Mouse (Mus musculus): Measurements from ENCODE around the gene Dnm1l. TPM values are rescaled to one million over a fixed set of nuclear protein-coding genes. Genes with fewer than 3 reads are reported as not detected.
A peak's percentile ranks its signal among the peaks of the same experiment; 100 is the strongest.
"Not testable (repeated sequence)": the region's sequence is repeated elsewhere in the genome, so short reads cannot be mapped to it uniquely, and the experiment has no call there.

Dnm1l gene
- polyA plus RNA-seq (2015; fragmentation: Nextera tagmentation; extraction: Ambion mirVana): 58.3 and 59.7 TPM in 2 replicates

GRCm38 (mm10) chr16:16358481-16359100 is at the start of gene Dnm1l:
Gene Dnm1l, minus strand, starts transcription at chr16:16358959.
- Histone ChIP-seq H3K9me3 (no peaks in the 10 kb centered on the region), H3K4me2 (peak within 1 kb of the TSS; percentile 69), H3K4me1 (no peaks in the 10 kb centered on the region), H3K9ac (peak within 1 kb of the TSS; percentile 83), H3K27ac (peak within 1 kb of the TSS; percentile 89), H3K4me3 (replicated peaks) (peak within 1 kb of the TSS; percentile 95), H3K36me3 (no peaks in the 10 kb centered on the region), H3K27me3 (replicated peaks) (no peaks in the 10 kb centered on the region)
- WGBS: under 1% methylated on average over 55 of the region's 55 CpGs
- peak; percentile 100 for ATAC-seq (ENCODE audit: insufficient read depth, low FRiP score, low read depth)

- ATAC-seq (ENCODE audit: insufficient read depth, low FRiP score, low read depth): peak; percentile 66
- not testable (repeated sequence) for H3K4me3 ChIP-seq (replicated peaks); H3K4me1 ChIP-seq; H3K4me2 ChIP-seq; H3K27ac ChIP-seq; H3K27me3 ChIP-seq (replicated peaks); H3K36me3 ChIP-seq; H3K9me3 ChIP-seq; H3K9ac ChIP-seq
- WGBS: 53% methylated on average over 9 of the region's 9 CpGs
Observed at GRCm38 (mm10) chr16:16367217-16367616, 8.5 kb upstream of the Dnm1l start.

DNA sequence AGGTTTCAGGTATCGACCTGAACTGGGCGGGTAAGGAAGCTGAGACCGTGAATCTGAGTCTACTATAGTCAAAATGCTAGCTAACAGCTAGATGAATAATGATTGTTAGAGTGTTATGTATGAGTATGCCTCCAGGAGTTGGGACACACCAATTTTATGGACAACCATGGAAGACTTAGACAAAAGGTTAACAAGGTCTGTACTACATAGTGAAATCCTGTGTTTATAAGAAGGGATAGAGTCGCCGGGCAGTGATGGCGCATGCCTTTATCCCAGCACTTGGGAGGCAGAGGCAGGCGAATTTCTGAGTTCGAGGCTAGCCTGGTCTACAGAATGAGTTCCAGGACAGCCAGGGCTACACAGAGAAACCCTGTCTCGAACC is 333 bp upstream of the Dnm1l start:
- Histone ChIP-seq H3K4me2 (peak overlapping the region; percentile 69), H3K4me3 (replicated peaks) (peak overlapping the region; percentile 95)
- 54% methylated on average over 9 of the region's 9 CpGs for WGBS
- H3K27me3 ChIP-seq (replicated peaks); H3K9me3 ChIP-seq; H3K27ac ChIP-seq; ATAC-seq (ENCODE audit: insufficient read depth, low FRiP score, low read depth); H3K9ac ChIP-seq; H3K36me3 ChIP-seq; H3K4me1 ChIP-seq: not testable (repeated sequence)

- no peak for ATAC-seq (ENCODE audit: insufficient read depth, low FRiP score, low read depth)
Observed at GRCm38 (mm10) chr16:16357908-16358307, 851 bp downstream of the Dnm1l start.

GRCm38 (mm10) chr16:16346420-16346819 is 12.3 kb downstream of the Dnm1l start:
- no peaks in the 10 kb centered on the region for H3K36me3 ChIP-seq
- no peaks in the 10 kb centered on the region for H3K4me1 ChIP-seq
- no peak overlapping the region for H3K4me3 ChIP-seq (replicated peaks)
- no peak overlapping the region for H3K9ac ChIP-seq
- WGBS: 83% methylated on average over 5 of the region's 5 CpGs
- no peaks in the 10 kb centered on the region for H3K9me3 ChIP-seq
- no peak for ATAC-seq (ENCODE audit: insufficient read depth, low FRiP score, low read depth)
- no peaks in the 10 kb centered on the region for H3K27me3 ChIP-seq (replicated peaks)
- H3K27ac ChIP-seq: no peak overlapping the region
- no peak overlapping the region for H3K4me2 ChIP-seq

More at GRCm38 (mm10) chr16:16357908-16358307, 851 bp downstream of the Dnm1l start:
- peak overlapping the region; percentile 95 for H3K4me3 ChIP-seq (replicated peaks)
- 7% methylated on average over 6 of the region's 6 CpGs for WGBS
- peak overlapping the region; percentile 83 for H3K9ac ChIP-seq
- H3K27me3 ChIP-seq (replicated peaks): no peaks in the 10 kb centered on the region
- H3K4me2 ChIP-seq: peak overlapping the region; percentile 69
- no peaks in the 10 kb centered on the region for H3K9me3 ChIP-seq
- no peaks in the 10 kb centered on the region for H3K36me3 ChIP-seq
- no peak overlapping the region for H3K27ac ChIP-seq
- H3K4me1 ChIP-seq: no peaks in the 10 kb centered on the region

GRCm38 (mm10) chr16:16325775-16326336 is 32.9 kb downstream of the Dnm1l start:
- Histone ChIP-seq H3K27me3 (replicated peaks) (no peaks in the 10 kb centered on the region), H3K4me2 (no peak overlapping the region), H3K4me1 (no peaks in the 10 kb centered on the region), H3K9me3 (no peaks in the 10 kb centered on the region), H3K9ac (no peak overlapping the region), H3K4me3 (replicated peaks) (no peak overlapping the region), H3K27ac (no peak overlapping the region), H3K36me3 (peaks cover 19% of the 10 kb centered on the region)
- 80% methylated on average over 5 of the region's 5 CpGs for WGBS
- ATAC-seq (ENCODE audit: insufficient read depth, low FRiP score, low read depth): no peak

GRCm38 (mm10) chr16:16311319-16311718 is 47.4 kb downstream of the Dnm1l start:
- 79% methylated on average over 5 of the region's 5 CpGs for WGBS
- Histone ChIP-seq H3K36me3 (peaks cover 14% of the 10 kb centered on the region; the same call in 1 of the 2 replicates), H3K27me3 (replicated peaks) (no peaks in the 10 kb centered on the region), H3K9me3 (no peaks in the 10 kb centered on the region), H3K4me2 (no peak overlapping the region), H3K4me1 (no peaks in the 10 kb centered on the region), H3K9ac (no peak overlapping the region), H3K27ac (no peak overlapping the region), H3K4me3 (replicated peaks) (no peak overlapping the region)
- 0 out of 2 replicates have a peak, but pooled peaks have one; percentile 43 for ATAC-seq (ENCODE audit: insufficient read depth, low FRiP score, low read depth)

GRCm38 (mm10) chr16:16303888-16304287 is 54.9 kb downstream of the Dnm1l start:
- Histone ChIP-seq H3K9ac (peak overlapping the region; percentile 80; the same call in 1 of the 2 replicates), H3K27ac (peak overlapping the region; percentile 96; the same call in 1 of the 2 replicates), H3K4me1 (no peaks in the 10 kb centered on the region), H3K9me3 (no peaks in the 10 kb centered on the region), H3K27me3 (replicated peaks) (no peaks in the 10 kb centered on the region), H3K36me3 (0 out of 2 replicates have a peak, but pooled peaks cover 4% of the 10 kb centered on the region), H3K4me2 (peak overlapping the region; percentile 65), H3K4me3 (replicated peaks) (peak overlapping the region; percentile 93)
- ATAC-seq (ENCODE audit: insufficient read depth, low FRiP score, low read depth): no peak
- WGBS: 18% methylated on average over 7 of the region's 7 CpGs

DNA sequence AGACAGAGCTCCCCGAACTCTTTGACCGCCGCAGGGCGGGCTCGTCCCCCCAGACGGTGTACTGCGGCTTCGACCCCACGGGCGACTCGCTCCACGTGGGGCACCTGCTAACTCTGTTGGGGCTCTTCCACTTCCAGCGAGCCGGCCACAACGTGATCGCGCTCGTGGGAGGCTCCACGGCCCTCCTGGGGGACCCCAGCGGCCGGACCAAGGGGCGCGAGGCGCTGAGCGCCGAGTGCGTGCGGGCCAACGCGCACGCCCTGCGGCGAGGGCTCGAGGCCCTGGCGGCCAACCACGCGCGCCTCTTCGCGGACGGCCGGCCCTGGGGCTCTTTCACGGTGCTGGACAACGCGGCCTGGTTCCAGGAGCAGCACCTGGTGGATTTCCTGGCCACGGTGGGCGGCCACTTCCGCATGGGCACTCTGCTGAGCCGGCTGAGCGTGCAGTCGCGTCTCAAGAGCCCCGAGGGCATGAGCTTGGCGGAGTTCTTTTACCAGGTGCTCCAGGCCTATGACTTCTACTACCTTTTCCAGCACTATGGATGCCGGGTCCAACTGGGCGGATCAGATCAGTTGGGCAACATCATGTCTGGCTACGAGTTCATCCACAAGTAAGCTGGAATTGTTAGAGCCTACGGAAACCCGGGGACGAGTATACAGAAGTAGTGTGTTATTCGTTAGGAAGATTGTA is 55.5 kb downstream of the Dnm1l start:
- Histone ChIP-seq H3K4me3 (replicated peaks) (peak overlapping the region; percentile 93), H3K27ac (peak overlapping the region; percentile 96), H3K9me3 (no peaks in the 10 kb centered on the region), H3K36me3 (0 out of 2 replicates have a peak, but pooled peaks cover 4% of the 10 kb centered on the region), H3K9ac (peak overlapping the region; percentile 80), H3K4me2 (peak overlapping the region; percentile 65), H3K27me3 (replicated peaks) (no peaks in the 10 kb centered on the region), H3K4me1 (no peaks in the 10 kb centered on the region)
- peak; percentile 61 for ATAC-seq (ENCODE audit: insufficient read depth, low FRiP score, low read depth)
- WGBS: under 1% methylated on average over 61 of the region's 61 CpGs

DNA sequence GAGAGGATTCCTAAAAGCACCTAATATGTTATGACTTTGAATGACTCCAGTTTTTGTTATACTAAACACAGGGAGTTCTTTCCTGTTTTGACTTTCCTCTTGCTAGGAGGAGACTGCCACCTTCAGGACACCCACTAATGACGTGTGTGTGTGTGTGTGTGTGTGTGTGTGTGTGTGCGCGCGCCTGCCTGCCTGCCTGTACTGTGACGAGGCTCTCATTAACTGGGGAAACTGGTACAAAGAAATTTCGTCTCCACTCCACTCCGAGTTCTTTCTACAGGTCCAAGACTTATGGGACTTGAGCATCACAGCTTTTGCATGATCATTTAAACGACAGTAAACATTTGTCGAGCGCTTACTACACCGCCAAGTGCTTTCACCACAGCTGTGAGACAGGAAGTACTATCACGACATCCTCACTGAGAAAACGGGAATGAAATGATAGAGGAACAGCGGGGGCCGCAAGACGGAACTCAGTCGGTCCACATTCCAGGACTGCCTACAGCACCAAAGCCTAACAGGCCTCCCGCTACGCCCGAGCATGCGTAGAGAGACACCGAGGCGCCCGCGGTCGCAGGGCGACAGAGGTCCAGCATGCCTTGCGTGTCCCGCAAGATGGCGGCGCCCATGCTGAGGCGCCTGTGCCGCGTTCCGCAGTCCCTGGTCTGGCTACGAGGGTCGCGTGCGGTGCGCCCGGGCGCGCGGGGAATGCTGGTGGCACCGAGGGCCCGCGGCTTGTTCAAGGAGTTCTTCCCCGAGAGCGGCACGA is 56.2 kb downstream of the Dnm1l start, which contains the start of gene Yars2:
Gene Yars2, plus strand, starts transcription at position 597 of the 769 bp plus-strand sequence.
- under 1% methylated on average over 50 of the region's 50 CpGs for WGBS
- H3K4me1 ChIP-seq: no peaks in the 10 kb centered on the region
- H3K36me3 ChIP-seq: 0 out of 2 replicates have a peak, but pooled peaks cover 4% of the 10 kb centered on the region
- H3K27me3 ChIP-seq (replicated peaks): no peaks in the 10 kb centered on the region
- H3K27ac ChIP-seq: peak within 1 kb of the TSS; percentile 96
- H3K9me3 ChIP-seq: no peaks in the 10 kb centered on the region
- H3K9ac ChIP-seq: peak within 1 kb of the TSS; percentile 80
- ATAC-seq (ENCODE audit: insufficient read depth, low FRiP score, low read depth): peak; percentile 99
- H3K4me2 ChIP-seq: peak within 1 kb of the TSS; percentile 65
- peak within 1 kb of the TSS; percentile 93 for H3K4me3 ChIP-seq (replicated peaks)

DNA sequence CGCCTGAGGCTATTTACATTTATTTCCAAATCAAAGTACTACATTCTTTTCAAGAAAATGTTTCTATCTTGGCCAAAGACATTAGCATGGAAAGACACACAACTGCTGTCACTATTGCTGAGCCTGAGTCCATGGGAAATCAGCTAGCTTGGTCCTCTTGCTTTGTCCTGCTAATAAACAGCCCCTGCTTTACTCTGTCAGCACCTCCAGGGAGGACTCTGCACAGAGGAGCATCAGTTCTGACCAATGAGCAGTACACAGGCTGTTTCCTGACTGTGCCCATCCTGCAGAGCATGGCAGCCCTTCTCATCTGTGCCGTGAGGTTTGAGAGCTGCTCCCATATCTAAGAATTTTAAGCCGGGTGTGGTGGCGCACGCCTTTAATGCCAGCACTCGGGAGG is 85.0 kb downstream of the Dnm1l start:
- Histone ChIP-seq H3K4me3 (replicated peaks) (no peak overlapping the region), H3K9me3 (no peaks in the 10 kb centered on the region), H3K36me3 (no peaks in the 10 kb centered on the region), H3K4me2 (no peak overlapping the region), H3K27me3 (replicated peaks) (no peaks in the 10 kb centered on the region), H3K4me1 (no peaks in the 10 kb centered on the region), H3K27ac (no peak overlapping the region), H3K9ac (no peak overlapping the region)
- WGBS: 84% methylated on average over 6 of the region's 6 CpGs
- no peak for ATAC-seq (ENCODE audit: insufficient read depth, low FRiP score, low read depth)
